Mouse (Mus musculus) lung, postnatal 4 days (tissue): ENCODE measurements around the gene Hoxa5.
A peak's percentile ranks its signal among the peaks of the same experiment; 100 is the strongest.

Experiments
- DNase-seq, 2 experiments: peaks; one replicate each; pipeline ENCODE4 v3.0.0; 2021

Gene Hoxa5

GRCm38 (mm10) chr6:52162093-52162380, 42.4 kb downstream of the Hoxa5 start:
- no peak for DNase-seq

GRCm38 (mm10) chr6:52161336-52162092, 42.9 kb downstream of the Hoxa5 start:
- no peak for DNase-seq

- peak; percentile 69 to 87 for DNase-seq
These were observed 43.7 kb downstream of the Hoxa5 start for GRCm38 (mm10) chr6:52160511-52161335.

GRCm38 (mm10) chr6:52159979-52160378, 44.4 kb downstream of the Hoxa5 start:
- peak; percentile 45 to 51 for DNase-seq

- DNase-seq, result peak; percentile 58 to 76
These were observed 45.1 kb downstream of the Hoxa5 start for GRCm38 (mm10) chr6:52159164-52159761.

GRCm38 (mm10) chr6:52158276-52159051, 45.9 kb downstream of the Hoxa5 start, which contains the start of gene Hoxa1:
Gene Hoxa1 (minus strand): TSS chr6:52158317.
- DNase-seq, result peak; percentile 89 to 93

- no peak for DNase-seq
These were observed 46.7 kb downstream of the Hoxa5 start for GRCm38 (mm10) chr6:52157466-52158275.

GRCm38 (mm10) chr6:52156551-52157200, 47.7 kb downstream of the Hoxa5 start:
- no peak for DNase-seq

GRCm38 (mm10) chr6:52155471-52155870, 48.9 kb downstream of the Hoxa5 start:
- DNase-seq, result no peak

GRCm38 (mm10) chr6:52154044-52154443, 50.3 kb downstream of the Hoxa5 start:
- no peak for DNase-seq

GRCm38 (mm10) chr6:52153270-52153669, 51.1 kb downstream of the Hoxa5 start:
- DNase-seq, result no peak

- DNase-seq, result no peak
These were observed 51.9 kb downstream of the Hoxa5 start for GRCm38 (mm10) chr6:52152226-52153193.
